Mouse (Mus musculus) embryonic facial prominence, embryonic 12.5 days (tissue): ENCODE data around the gene Gm17332. TPM values are rescaled to one million over a fixed set of nuclear protein-coding genes. Genes with fewer than 3 reads are reported as not detected.
"Not testable (repeated sequence)": the region's sequence is repeated elsewhere in the genome, so short reads cannot be mapped to it uniquely, and the experiment has no call there.

Experiments used
- ATAC-seq: fragments of 200-750 bp; cut with Nextera tagmentation; 2 replicates; pipeline ENCODE4 v1.8.0; 2017; ENCODE audit not compliant: insufficient number of reproducible peaks, insufficient read depth, low FRiP score, low TSS enrichment
- H3K27ac ChIP-seq: fragments of 300-500 bp; sonication (generic); 2 replicates; pipeline ENCODE4 v1.5.1; 2016; ENCODE audit warnings: mild to moderate bottlenecking
- H3K27me3 ChIP-seq: fragments of 300-500 bp; sonication (generic); 2 replicates; pipeline ENCODE4 v1.6.1; 2016; ENCODE audit warnings: mild to moderate bottlenecking, moderate library complexity
- H3K36me3 ChIP-seq: fragments of 300-500 bp; sonication (generic); 2 replicates; pipeline ENCODE4 v1.6.1; 2016; ENCODE audit warnings: mild to moderate bottlenecking
- H3K4me1 ChIP-seq: fragments of 300-500 bp; sonication (generic); 2 replicates; pipeline ENCODE4 v1.6.1; 2016
- H3K4me2 ChIP-seq: fragments of 300-500 bp; sonication (generic); replicated peaks from 2 replicates; pipeline ENCODE4 v1.6.1; 2016; ENCODE audit warnings: mild to moderate bottlenecking, moderate library complexity
- H3K4me3 ChIP-seq: fragments of 300-500 bp; sonication (generic); 2 replicates; pipeline ENCODE4 v1.5.1; 2016; ENCODE audit warnings: mild to moderate bottlenecking
- H3K9ac ChIP-seq: fragments of 300-500 bp; sonication (generic); 2 replicates; pipeline ENCODE4 v1.6.1; 2016; ENCODE audit warnings: mild to moderate bottlenecking, moderate library complexity
- H3K9me3 ChIP-seq: fragments of 300-500 bp; sonication (generic); 2 replicates; pipeline ENCODE4 v1.6.1; 2016; ENCODE audit warnings: mild to moderate bottlenecking, moderate library complexity
- WGBS: fragments of 180-500 bp; shearing (Covaris S2); methylation state at CpG from one replicate; pipeline ENCODE4 v1.1.7; 2016; 5-methylcytosine and 5-hydroxymethylcytosine counted together
- polyA plus RNA-seq: library from polyadenylated mRNA; unstranded; fragments of >200 nt; fragmentation: Nextera tagmentation; extraction: Ambion mirVana; gene quantifications from 2 replicates; pipeline ENCODE4 v1.2.1, GENCODE M21; 2016

Gm17332 gene
- polyA plus RNA-seq, 1 experiment from 2014 or later = not detected

DNA sequence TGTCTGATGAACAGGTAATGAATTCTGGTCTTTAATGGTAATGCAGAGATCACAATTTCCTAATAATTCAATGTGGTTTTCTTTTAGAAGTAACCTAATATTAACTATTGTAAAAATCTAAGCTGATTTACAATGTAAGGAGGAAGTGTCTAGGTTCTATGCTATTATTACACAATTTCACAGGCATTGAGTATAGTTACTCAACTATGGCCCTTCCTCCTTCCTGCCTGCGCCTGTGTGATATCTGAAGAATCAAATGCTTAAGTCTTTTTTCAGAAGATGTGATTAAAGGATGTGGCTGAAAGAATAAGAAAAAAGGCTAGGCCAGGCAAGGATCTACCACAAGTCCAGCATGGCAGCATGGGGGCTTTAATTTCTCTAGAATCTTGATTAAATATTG lies 47.4 kb downstream of the Gm17332 start:
- H3K4me1 ChIP-seq, H3K4me3 ChIP-seq, H3K27me3 ChIP-seq, H3K9me3 ChIP-seq, H3K36me3 ChIP-seq, ATAC-seq, H3K27ac ChIP-seq, H3K9ac ChIP-seq, H3K4me2 ChIP-seq: not testable (repeated sequence)
- WGBS = 79% methylated on average over 1 of the region's 1 CpGs

DNA sequence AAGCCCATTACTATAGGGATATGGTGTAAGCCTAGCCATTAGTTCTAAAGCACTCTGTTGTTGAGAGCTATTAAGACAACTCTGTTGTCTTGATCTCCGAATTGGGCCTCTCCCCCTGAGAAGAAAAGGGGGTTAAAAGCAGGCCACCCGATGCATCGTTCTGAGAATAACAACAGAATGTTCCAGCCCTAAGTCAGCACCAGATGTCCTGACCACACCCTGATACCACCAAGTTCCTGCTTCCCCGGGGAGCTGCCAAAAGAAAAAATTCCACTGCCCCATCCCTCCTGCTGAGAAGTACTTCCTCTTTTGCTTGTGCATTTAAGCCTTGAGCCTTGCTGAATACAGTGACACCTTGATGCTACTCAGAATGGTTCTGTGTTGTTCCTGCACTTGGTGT lies 48.5 kb downstream of the Gm17332 start:
- not testable (repeated sequence) for H3K4me2 ChIP-seq, H3K27ac ChIP-seq, H3K36me3 ChIP-seq, H3K27me3 ChIP-seq, H3K9me3 ChIP-seq, H3K9ac ChIP-seq, H3K4me1 ChIP-seq, H3K4me3 ChIP-seq, ATAC-seq
- WGBS = 65% methylated on average over 4 of the region's 4 CpGs

Other genes with a start within 250 kb of the Gm17332 start
- gene Erlec1, start 228.1 kb downstream of the Gm17332 start, polyA plus RNA-seq = 10.5 and 11.2 TPM in 2 replicates
- 13.0 and 15.7 TPM in 2 replicates for gene Chac2, start 196.1 kb downstream of the Gm17332 start, polyA plus RNA-seq
- 1.6 and 1.8 TPM in 2 replicates for gene Stc2, start 187.6 kb upstream of the Gm17332 start, polyA plus RNA-seq